ENCODE assay signal across 11 mouse cellular contexts in the genomic region with DNA sequence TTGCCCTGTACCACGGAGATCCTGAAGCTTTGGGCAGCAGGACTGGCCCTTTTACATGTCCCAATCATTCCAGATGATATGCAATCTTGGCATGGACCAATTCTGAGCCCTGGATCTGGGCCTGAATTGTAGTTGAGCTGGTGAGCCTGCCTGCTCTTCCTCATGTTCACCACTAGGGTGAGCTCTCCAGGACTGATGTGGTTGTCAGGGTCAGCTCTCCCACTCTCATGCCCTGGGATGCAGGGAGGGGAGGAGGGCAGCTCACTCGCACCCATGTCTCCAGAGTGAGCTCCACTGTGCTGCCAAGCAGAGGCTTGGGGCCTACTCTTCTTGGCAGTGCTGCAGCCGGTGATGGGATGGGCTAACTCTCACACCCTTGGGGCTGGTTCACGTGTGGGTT. TPM values are rescaled to one million over a fixed set of nuclear protein-coding genes. Genes with fewer than 3 reads are reported as not detected.
A peak's percentile ranks its signal among the peaks of the same experiment; 100 is the strongest.
DNase-seq lines count a peak whose midpoint lies in the region; ATAC-seq and TF ChIP-seq lines count a peak whose summit lies in the region.
"Had no signal": no experiment of that assay in that cellular context is flagged by ENCODE, and none has a peak within 500 bp of the region (broad histone marks: within the 10 kb centered on the region; RNA-seq: fewer than 3 reads in every experiment).

No protein-coding gene starts in this region.

- intact Hi-C loops in gastrocnemius, adult 2 months (cut with DNase I): no loop called here

- H3K36me3 ChIP-seq in lung, embryonic 14.5 days (ENCODE audit: insufficient read depth): no peaks in the 10 kb centered on the region
- H3K36me3 ChIP-seq in midbrain, postnatal 0 days (ENCODE audit: insufficient read depth, low read length): no peaks in the 10 kb centered on the region

- peak; percentile 35 for TF ChIP-seq CTCF in gastrocnemius, adult 2 months (IDR thresholded peaks at IDR 0.05)
- TF ChIP-seq CTCF in lung, embryonic 14.5 days (IDR thresholded peaks at IDR 0.05; ENCODE audit: low read depth): peak; percentile 69
- TF ChIP-seq CTCF in midbrain, postnatal 0 days (IDR thresholded peaks at IDR 0.05): peak; percentile 56

- no peaks in the 10 kb centered on the region for H3K9me3 ChIP-seq in lung, embryonic 14.5 days (ENCODE audit: low read depth, low read length)
- no peaks in the 10 kb centered on the region for H3K9me3 ChIP-seq in midbrain, postnatal 0 days (ENCODE audit: low read length)

- no peak overlapping the region for H3K27ac ChIP-seq in gastrocnemius, adult 2 months
- no peak overlapping the region for H3K27ac ChIP-seq in lung, embryonic 14.5 days (ENCODE audit: low read depth)
- H3K27ac ChIP-seq in midbrain, postnatal 0 days (ENCODE audit: low read depth, low read length): no peak overlapping the region

- H3K9ac ChIP-seq in lung, embryonic 14.5 days: no peak overlapping the region
- H3K9ac ChIP-seq in midbrain, postnatal 0 days (replicated peaks; ENCODE audit: low read length, poor library complexity, severe bottlenecking): no peak overlapping the region

- H3K4me3 ChIP-seq in gastrocnemius, adult 2 months: no peak overlapping the region
- no peak overlapping the region for H3K4me3 ChIP-seq in lung, embryonic 14.5 days (ENCODE audit: low read depth, low read length)
- no peak overlapping the region for H3K4me3 ChIP-seq in midbrain, postnatal 0 days (ENCODE audit: low read depth, low read length)

- no peak overlapping the region for H3K4me2 ChIP-seq in lung, embryonic 14.5 days
- no peak overlapping the region for H3K4me2 ChIP-seq in midbrain, postnatal 0 days (ENCODE audit: low read depth, low read length, poor library complexity, severe bottlenecking)

- no peak for DNase-seq in gastrocnemius, adult 2 months
- no peak for DNase-seq in gastrocnemius, adult 8-10 months (ENCODE audit: low spot score in 2 of 2)
- DNase-seq in lung, embryonic 14.5 days: peak; percentile 31
- DNase-seq in lung, postnatal 14 days: no peak
- peak; percentile 72 for DNase-seq in R1 (ENCODE audit: low read depth, low spot score)
- DNase-seq in midbrain, postnatal 0 days (ENCODE audit: low spot score): no peak
- DNase-seq in right cerebral cortex, postnatal 4 days: no peak
- DNase-seq in urinary bladder, postnatal 25 days (ENCODE audit: low spot score): no peak
- DNase-seq: adrenal gland, adult 2 months; cerebellum, adult 9-11 months had no signal

- ATAC-seq in lung, embryonic 14.5 days (ENCODE audit: insufficient read depth): no peak
- ATAC-seq in midbrain, postnatal 0 days (ENCODE audit: low FRiP score): no peak
- ATAC-seq: hindbrain, embryonic 16.5 days had no signal

- H3K4me1 ChIP-seq in lung, embryonic 14.5 days (ENCODE audit: insufficient read depth): no peaks in the 10 kb centered on the region
- no peaks in the 10 kb centered on the region for H3K4me1 ChIP-seq in midbrain, postnatal 0 days (ENCODE audit: insufficient read depth, low read length)

- no peaks in the 10 kb centered on the region for H3K27me3 ChIP-seq in lung, embryonic 14.5 days (ENCODE audit: insufficient read depth, low read length)
- no peaks in the 10 kb centered on the region for H3K27me3 ChIP-seq in midbrain, postnatal 0 days (ENCODE audit: insufficient read depth, low read length)

- WGBS in lung, embryonic 14.5 days: 53% methylated on average over 4 of the region's 4 CpGs
- WGBS in midbrain, postnatal 0 days: 66% methylated on average over 4 of the region's 4 CpGs

RNA-seq across cellular contexts. Expression of a gene that starts 18.9 kb away (rescaled TPM):
- total RNA-seq in gastrocnemius, adult 2 months (2021): under 1 TPM; 0.61 to 0.79 TPM
- total RNA-seq in gastrocnemius, adult 8-10 months (2022): under 1 TPM; 0.56 to 0.83 (median 0.60) TPM
- polyA plus RNA-seq in lung, embryonic 14.5 days (2014; fragmentation: Nextera tagmentation; extraction: Ambion mirVana): 6.1 and 7.1 TPM in 2 replicates
- total RNA-seq in midbrain, postnatal 0 days (2014; rRNA removed): 47.4 and 50.6 TPM in 2 replicates
- 123 and 132 TPM in 2 replicates for polyA plus RNA-seq in midbrain, postnatal 0 days (2015; fragmentation: Nextera tagmentation; extraction: Ambion mirVana)

Comparison
In these comparisons a context has a peak if more than half of its experiments do, and no peak if none do; other contexts are left out.
1. DNase-seq: peak in lung, embryonic 14.5 days (single experiment) and R1 (single experiment); none in gastrocnemius, adult 2 months (single experiment), gastrocnemius, adult 8-10 months (0 of 2), lung, postnatal 14 days (single experiment), midbrain, postnatal 0 days (single experiment), right cerebral cortex, postnatal 4 days (single experiment) and urinary bladder, postnatal 25 days (single experiment).
2. RNA of a gene that starts 18.9 kb away (total RNA-seq): 47.4 to 50.6 TPM in midbrain, postnatal 0 days; 0.61 to 0.79 TPM in gastrocnemius, adult 2 months and 0.56 to 0.83 TPM in gastrocnemius, adult 8-10 months; every median in the first group is over 10 times any median in the second.
3. Peak in every context shown above with its lines, with median percentiles within 50 percentile points of each other: CTCF ChIP-seq.